Mouse (Mus musculus) CD8-positive naive resting alpha-beta T cell, adult 2 months (primary cell): Measurements from ENCODE around the gene Zbtb38.
A peak's percentile ranks its signal among the peaks of the same experiment; 100 is the strongest.

Source experiments
- DNase-seq, 2 experiments: peaks; one replicate each; pipeline ENCODE4 v3.0.0; 2022; ENCODE audit warnings: low read depth in 2 of 2, low spot score in 2 of 2

The Zbtb38 gene

GRCm38 (mm10) chr9:96715171-96715570, 37.5 kb downstream of the Zbtb38 start:
- DNase-seq: no peak

GRCm38 (mm10) chr9:96713472-96714390, 38.9 kb downstream of the Zbtb38 start:
- DNase-seq: no peak

- peak in 1 of 2 experiments; percentile 28 for DNase-seq
These were observed 39.7 kb downstream of the Zbtb38 start for GRCm38 (mm10) chr9:96712758-96713471.

- DNase-seq: no peak
These were observed 40.6 kb downstream of the Zbtb38 start for GRCm38 (mm10) chr9:96712045-96712444.

GRCm38 (mm10) chr9:96710241-96710946, 42.2 kb downstream of the Zbtb38 start:
- no peak for DNase-seq

GRCm38 (mm10) chr9:96708905-96709304, 43.7 kb downstream of the Zbtb38 start:
- no peak for DNase-seq

GRCm38 (mm10) chr9:96707964-96708363, 44.7 kb downstream of the Zbtb38 start:
- no peak for DNase-seq

- peak; percentile 65 to 73 for DNase-seq
These were observed 46.9 kb downstream of the Zbtb38 start for GRCm38 (mm10) chr9:96705576-96706285.

- DNase-seq: peak in 1 of 2 experiments; percentile 28
These were observed 47.7 kb downstream of the Zbtb38 start for GRCm38 (mm10) chr9:96704935-96705334.

GRCm38 (mm10) chr9:96701891-96702290, 50.7 kb downstream of the Zbtb38 start:
- no peak for DNase-seq

GRCm38 (mm10) chr9:96699276-96700035, 53.2 kb downstream of the Zbtb38 start:
- no peak for DNase-seq

- no peak for DNase-seq
These were observed 55.7 kb downstream of the Zbtb38 start for GRCm38 (mm10) chr9:96696788-96697492.

- peak; percentile 53 to 67 for DNase-seq
These were observed 56.5 kb downstream of the Zbtb38 start for GRCm38 (mm10) chr9:96696141-96696561.

GRCm38 (mm10) chr9:96690461-96690863, 62.2 kb downstream of the Zbtb38 start:
- no peak for DNase-seq

GRCm38 (mm10) chr9:96689076-96689475, 63.6 kb downstream of the Zbtb38 start:
- no peak for DNase-seq

GRCm38 (mm10) chr9:96688194-96688875, 64.3 kb downstream of the Zbtb38 start:
- DNase-seq: no peak

GRCm38 (mm10) chr9:96687591-96688186, 64.9 kb downstream of the Zbtb38 start:
- DNase-seq: no peak

- DNase-seq: no peak
These were observed 67.0 kb downstream of the Zbtb38 start for GRCm38 (mm10) chr9:96685600-96686084.
